Mouse (Mus musculus) intestine, embryonic 14.5 days (tissue): Measurements from ENCODE around the gene Efna5. TPM values are rescaled to one million over a fixed set of nuclear protein-coding genes. Genes with fewer than 3 reads are reported as not detected.

Experiments
- ATAC-seq: fragments of 200-750 bp; cut with Nextera tagmentation; replicated peaks from 2 replicates; pipeline ENCODE4 v1.8.0; 2017; ENCODE audit warnings: low read depth, moderate number of reproducible peaks, moderate TSS enrichment, moderate library complexity; ENCODE audit not compliant: low FRiP score, low TSS enrichment
- DNase-seq: peaks from one replicate; pipeline ENCODE4 v3.0.0-alpha.2; 2018; ENCODE audit warnings: low spot score
- H3K27ac ChIP-seq: fragments of 300-500 bp; sonication (generic); 2 replicates; pipeline ENCODE4 v1.5.1; 2014; ENCODE audit warnings: low read depth, mild to moderate bottlenecking, control low read depth
- H3K27me3 ChIP-seq: fragments of 300-500 bp; sonication (generic); replicated peaks from 2 replicates; pipeline ENCODE4 v1.6.1; 2014; ENCODE audit warnings: low read length, control low read depth; ENCODE audit not compliant: control insufficient read depth, insufficient read depth
- H3K36me3 ChIP-seq: fragments of 300-500 bp; sonication (generic); 2 replicates; pipeline ENCODE4 v1.6.1; 2014; ENCODE audit warnings: low read length, control low read depth; ENCODE audit not compliant: control insufficient read depth, insufficient read depth
- H3K4me1 ChIP-seq: fragments of 300-500 bp; sonication (generic); replicated peaks from 2 replicates; pipeline ENCODE4 v1.6.1; 2014; ENCODE audit warnings: low read length, control low read depth, mixed read lengths; ENCODE audit not compliant: control insufficient read depth, insufficient read depth
- H3K4me2 ChIP-seq: fragments of 300-500 bp; sonication (generic); 2 replicates; pipeline ENCODE4 v1.6.1; 2014; ENCODE audit warnings: low read length
- H3K4me3 ChIP-seq: fragments of 300-500 bp; sonication (generic); 2 replicates; pipeline ENCODE4 v1.5.1; 2014; ENCODE audit warnings: low read depth, low read length, control low read depth, mixed read lengths
- H3K9ac ChIP-seq: fragments of 300-500 bp; sonication (generic); 2 replicates; pipeline ENCODE4 v1.6.1; 2014; ENCODE audit warnings: mild to moderate bottlenecking, low read length
- H3K9me3 ChIP-seq: fragments of 300-500 bp; sonication (generic); 2 replicates; pipeline ENCODE4 v1.6.1; 2016; ENCODE audit warnings: low read length, control low read depth; ENCODE audit not compliant: control insufficient read depth
- WGBS: fragments of 180-500 bp; shearing (Covaris S2); extraction: QIAGEN DNeasy Blood & Tissue Kit; methylation state at CpG from one replicate; pipeline ENCODE4 v1.1.7; 2014; 5-methylcytosine and 5-hydroxymethylcytosine counted together
- polyA plus RNA-seq: library from polyadenylated mRNA; unstranded; fragments of >200 nt; fragmentation: Nextera tagmentation; extraction: Ambion mirVana; gene quantifications from 2 replicates; pipeline ENCODE4 v1.2.1, GENCODE M21; 2014

Efna5 gene
- polyA plus RNA-seq, 1 experiment from 2014 or later, result 42.4 TPM

DNA sequence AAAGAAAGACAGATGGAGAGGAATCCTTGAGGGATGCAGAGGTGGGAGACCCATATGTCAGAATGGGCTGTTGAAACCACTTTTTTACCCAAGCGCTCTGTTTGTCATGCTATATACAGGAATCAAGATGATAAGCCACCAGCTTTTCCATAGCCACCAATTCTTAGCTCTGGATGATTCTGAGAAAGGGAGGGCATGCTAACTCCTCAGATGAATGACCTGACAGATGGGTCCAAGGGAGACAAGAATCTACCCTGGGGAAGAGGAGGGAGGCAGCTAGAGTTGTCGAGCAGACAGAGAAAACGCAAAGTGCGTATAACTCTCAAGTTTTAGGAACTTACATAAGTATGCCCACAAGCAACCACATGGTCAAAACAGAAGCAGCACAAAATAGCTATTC is 126.5 kb downstream of the Efna5 start:
- H3K9ac ChIP-seq, result no peak overlapping the region
- H3K4me2 ChIP-seq, result no peak overlapping the region
- no peak overlapping the region for H3K4me3 ChIP-seq
- DNase-seq (no peak), ATAC-seq (no peak)
- H3K27me3 ChIP-seq, result no peaks in the 10 kb centered on the region
- 82% methylated on average over 4 of the region's 4 CpGs for WGBS
- H3K36me3 ChIP-seq, result no peaks in the 10 kb centered on the region
- H3K9me3 ChIP-seq, result no peaks in the 10 kb centered on the region
- H3K4me1 ChIP-seq, result no peaks in the 10 kb centered on the region; the same call in 1 of the 2 replicates
- H3K27ac ChIP-seq, result no peak overlapping the region

DNA sequence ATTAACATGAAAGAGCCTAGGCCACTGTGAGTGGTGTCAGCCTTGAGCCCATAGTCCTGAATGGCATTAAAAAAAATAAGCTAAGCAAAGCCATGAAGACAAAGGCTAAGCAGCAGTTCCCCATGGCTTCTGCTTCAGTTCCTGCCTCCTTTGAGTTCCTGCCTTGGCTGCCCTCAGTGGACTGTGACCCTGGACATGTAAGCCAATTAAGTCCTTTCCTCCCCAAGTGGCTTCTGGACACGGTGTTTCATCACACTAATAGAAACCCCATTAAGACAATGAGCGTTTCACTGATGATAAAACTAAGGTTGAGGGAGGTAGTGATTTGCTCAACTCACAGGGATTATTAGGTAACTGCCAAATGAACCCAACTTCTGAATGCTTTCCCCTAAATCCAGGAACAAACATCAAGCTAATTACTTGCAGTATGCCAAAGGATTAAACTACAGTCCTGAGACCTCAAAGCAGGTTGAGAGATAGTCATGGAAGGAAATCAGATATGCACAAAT is 128.7 kb downstream of the Efna5 start:
- no peak for ATAC-seq

DNA sequence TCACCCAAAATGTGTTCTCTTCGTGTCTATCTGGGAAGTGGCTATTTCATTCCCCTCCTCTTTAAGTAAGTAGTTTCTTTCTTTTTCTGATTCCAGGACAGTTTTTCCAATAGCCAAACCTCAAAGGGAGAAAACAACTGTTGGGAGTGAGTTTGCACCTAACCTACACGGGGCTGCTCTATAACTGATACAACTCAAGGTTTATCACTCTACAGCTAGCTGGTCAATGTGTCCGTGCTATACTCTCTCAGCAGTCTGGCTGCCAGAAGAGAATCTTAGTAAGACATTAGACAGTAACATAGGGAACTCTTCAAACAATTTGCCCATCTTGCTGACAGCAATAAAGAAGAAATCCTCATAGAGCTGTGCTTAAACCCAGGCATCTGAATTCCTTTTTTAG is 130.5 kb downstream of the Efna5 start:
- Histone ChIP-seq H3K36me3 (no peaks in the 10 kb centered on the region), H3K4me1 (peaks cover 14% of the 10 kb centered on the region), H3K27me3 (no peaks in the 10 kb centered on the region), H3K9ac (no peak overlapping the region), H3K4me3 (no peak overlapping the region), H3K4me2 (no peak overlapping the region), H3K27ac (no peak overlapping the region), H3K9me3 (no peaks in the 10 kb centered on the region)
- WGBS, result 67% methylated on average over 3 of the region's 3 CpGs
- ATAC-seq (no peak), DNase-seq (no peak)

More for the DNA sequence above, 128.7 kb downstream of the Efna5 start:
- no peak for DNase-seq
- H3K27ac ChIP-seq, result no peak overlapping the region
- H3K4me3 ChIP-seq, result no peak overlapping the region
- H3K9me3 ChIP-seq, result no peaks in the 10 kb centered on the region
- no peak overlapping the region for H3K4me2 ChIP-seq
- no peak overlapping the region for H3K9ac ChIP-seq
- no peaks in the 10 kb centered on the region for H3K36me3 ChIP-seq
- H3K27me3 ChIP-seq, result no peaks in the 10 kb centered on the region
- peaks cover 14% of the 10 kb centered on the region for H3K4me1 ChIP-seq
- WGBS, result 66% methylated on average over 2 of the region's 2 CpGs

GRCm38 (mm10) chr17:62748803-62749619 is 132.1 kb downstream of the Efna5 start:
- ATAC-seq (no peak), DNase-seq (no peak)
- no peak overlapping the region for H3K4me2 ChIP-seq
- H3K9me3 ChIP-seq, result no peaks in the 10 kb centered on the region
- peaks cover 14% of the 10 kb centered on the region for H3K4me1 ChIP-seq
- WGBS, result 32% methylated on average over 16 of the region's 16 CpGs
- no peak overlapping the region for H3K4me3 ChIP-seq
- H3K36me3 ChIP-seq, result no peaks in the 10 kb centered on the region
- H3K27me3 ChIP-seq, result no peaks in the 10 kb centered on the region
- H3K9ac ChIP-seq, result no peak overlapping the region
- H3K27ac ChIP-seq, result no peak overlapping the region

GRCm38 (mm10) chr17:62747381-62747780 is 133.7 kb downstream of the Efna5 start:
- no peaks in the 10 kb centered on the region for H3K27me3 ChIP-seq
- DNase-seq (no peak), ATAC-seq (no peak)
- H3K9ac ChIP-seq, result no peak overlapping the region
- no peaks in the 10 kb centered on the region for H3K36me3 ChIP-seq
- H3K9me3 ChIP-seq, result no peaks in the 10 kb centered on the region
- no peak overlapping the region for H3K4me2 ChIP-seq
- peaks cover 14% of the 10 kb centered on the region for H3K4me1 ChIP-seq
- H3K4me3 ChIP-seq, result no peak overlapping the region
- 59% methylated on average over 8 of the region's 8 CpGs for WGBS
- H3K27ac ChIP-seq, result no peak overlapping the region

GRCm38 (mm10) chr17:62746827-62747226 is 134.3 kb downstream of the Efna5 start:
- Histone ChIP-seq H3K9ac (no peak overlapping the region), H3K27ac (no peak overlapping the region), H3K27me3 (no peaks in the 10 kb centered on the region), H3K4me3 (no peak overlapping the region), H3K36me3 (no peaks in the 10 kb centered on the region), H3K4me2 (no peak overlapping the region), H3K9me3 (no peaks in the 10 kb centered on the region), H3K4me1 (peaks cover 14% of the 10 kb centered on the region)
- 54% methylated on average over 9 of the region's 9 CpGs for WGBS
- DNase-seq (no peak), ATAC-seq (no peak)

DNA sequence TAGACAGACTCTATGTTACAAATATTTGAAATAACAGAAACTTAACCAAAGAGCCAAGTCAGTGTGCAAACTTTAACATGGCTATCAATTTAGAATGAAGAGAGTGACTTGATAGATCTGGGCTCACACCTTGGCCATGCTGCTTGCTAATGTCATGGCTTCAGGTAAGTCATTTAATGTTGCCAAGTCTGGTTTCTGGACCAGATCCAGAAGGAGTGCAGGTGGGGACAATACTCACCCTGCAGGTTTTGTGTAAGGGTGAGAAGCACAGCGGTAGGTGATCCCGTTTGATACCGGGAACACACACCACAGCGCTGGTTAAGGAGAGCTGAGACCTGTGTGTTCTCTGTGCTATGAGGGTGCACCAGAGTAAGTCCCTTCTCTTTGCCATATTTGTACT is 135.8 kb downstream of the Efna5 start:
- ATAC-seq, result no peak
- peaks cover 14% of the 10 kb centered on the region for H3K4me1 ChIP-seq
- H3K9me3 ChIP-seq, result no peaks in the 10 kb centered on the region
- H3K4me3 ChIP-seq, result no peak overlapping the region
- no peak overlapping the region for H3K27ac ChIP-seq
- no peak overlapping the region for H3K9ac ChIP-seq
- no peaks in the 10 kb centered on the region for H3K36me3 ChIP-seq
- DNase-seq, result no peak
- no peaks in the 10 kb centered on the region for H3K27me3 ChIP-seq
- H3K4me2 ChIP-seq, result no peak overlapping the region
- WGBS, result 98% methylated on average over 4 of the region's 4 CpGs

DNA sequence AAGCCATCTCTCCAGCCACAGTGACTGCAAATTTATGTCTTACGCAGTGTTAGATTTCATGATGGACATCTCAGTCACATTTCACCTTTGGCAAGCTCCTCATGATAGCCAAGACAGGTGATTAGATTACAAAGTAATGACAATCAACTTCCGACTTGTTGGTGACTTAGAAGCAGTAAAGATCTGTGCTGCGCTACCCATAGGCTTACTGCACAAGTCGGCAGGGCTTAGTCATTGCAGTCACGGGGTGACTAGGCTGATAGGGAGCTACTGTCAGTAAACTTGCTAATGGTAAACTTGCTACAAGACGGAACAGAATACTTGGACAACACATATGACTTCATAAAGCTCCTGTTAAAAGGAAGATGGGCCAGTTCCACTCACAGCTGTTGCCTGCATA is 136.9 kb downstream of the Efna5 start:
- no peak overlapping the region for H3K4me3 ChIP-seq
- DNase-seq (no peak), ATAC-seq (no peak)
- no peaks in the 10 kb centered on the region for H3K9me3 ChIP-seq
- H3K9ac ChIP-seq, result no peak overlapping the region
- no peaks in the 10 kb centered on the region for H3K36me3 ChIP-seq
- H3K27ac ChIP-seq, result no peak overlapping the region
- peaks cover 13% of the 10 kb centered on the region for H3K4me1 ChIP-seq
- WGBS, result 73% methylated on average over 6 of the region's 6 CpGs
- no peak overlapping the region for H3K4me2 ChIP-seq
- H3K27me3 ChIP-seq, result no peaks in the 10 kb centered on the region

DNA sequence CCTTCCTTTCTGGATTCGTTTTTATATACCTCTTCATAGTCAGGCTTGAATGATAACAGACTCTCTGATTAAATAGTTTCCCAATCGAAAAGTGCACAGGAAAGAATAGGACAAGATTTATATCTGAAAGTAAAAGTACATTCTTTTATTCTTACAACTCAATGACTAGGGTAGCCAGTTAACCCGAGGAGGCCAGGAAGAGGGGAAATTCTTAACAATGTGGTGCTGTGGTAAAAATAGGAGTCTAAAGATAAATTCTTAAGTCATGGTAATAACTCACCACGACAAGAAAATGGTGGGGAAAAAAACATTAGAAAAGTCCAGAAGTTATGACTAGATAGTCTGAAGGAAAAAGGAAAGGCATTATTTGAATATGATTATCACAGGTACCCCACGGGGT is 139.4 kb downstream of the Efna5 start:
- H3K27ac ChIP-seq, result no peak overlapping the region
- H3K4me3 ChIP-seq, result no peak overlapping the region
- no peaks in the 10 kb centered on the region for H3K36me3 ChIP-seq
- DNase-seq (no peak), ATAC-seq (no peak)
- H3K27me3 ChIP-seq, result no peaks in the 10 kb centered on the region
- H3K4me1 ChIP-seq, result no peaks in the 10 kb centered on the region
- WGBS, result 52% methylated on average over 5 of the region's 5 CpGs
- no peak overlapping the region for H3K9ac ChIP-seq
- 0 out of 2 replicates have a peak, but pooled peaks cover 3% of the 10 kb centered on the region for H3K9me3 ChIP-seq
- H3K4me2 ChIP-seq, result no peak overlapping the region
